Mouse (Mus musculus): ENCODE results near the gene Ggt5.

Gene Ggt5

DNA sequence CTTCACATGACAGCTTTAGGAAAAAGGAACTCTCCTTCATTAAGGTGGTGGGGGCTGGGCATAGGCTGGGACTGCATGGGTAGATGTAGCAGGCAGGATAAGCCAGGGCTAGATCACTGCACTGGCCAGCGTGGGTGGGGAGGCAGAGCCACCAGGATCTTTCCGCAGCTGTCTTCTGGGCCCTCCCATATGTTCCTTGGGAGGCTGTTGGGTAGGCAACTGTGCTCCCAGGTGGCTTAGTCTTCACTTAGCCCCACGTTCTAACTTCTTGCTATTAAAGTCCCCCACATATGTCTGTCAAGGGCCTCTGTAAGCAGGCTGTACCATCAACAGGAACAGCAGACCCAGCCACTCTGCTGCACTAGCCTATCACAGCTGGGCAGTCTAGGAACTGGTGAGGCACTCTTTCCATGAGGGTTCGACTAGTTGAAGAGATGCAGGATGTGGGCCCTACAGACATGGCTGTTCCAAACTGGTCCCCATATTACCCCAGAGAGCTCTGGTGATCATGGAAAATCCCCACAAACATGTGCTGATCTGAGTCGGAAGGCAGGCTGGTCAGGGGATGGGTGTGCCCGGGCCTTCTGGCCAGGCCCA lies 61.3 kb downstream of the Ggt5 start:
- no peak for DNase-seq (ENCODE audit: low spot score in 2 of 2)

DNA sequence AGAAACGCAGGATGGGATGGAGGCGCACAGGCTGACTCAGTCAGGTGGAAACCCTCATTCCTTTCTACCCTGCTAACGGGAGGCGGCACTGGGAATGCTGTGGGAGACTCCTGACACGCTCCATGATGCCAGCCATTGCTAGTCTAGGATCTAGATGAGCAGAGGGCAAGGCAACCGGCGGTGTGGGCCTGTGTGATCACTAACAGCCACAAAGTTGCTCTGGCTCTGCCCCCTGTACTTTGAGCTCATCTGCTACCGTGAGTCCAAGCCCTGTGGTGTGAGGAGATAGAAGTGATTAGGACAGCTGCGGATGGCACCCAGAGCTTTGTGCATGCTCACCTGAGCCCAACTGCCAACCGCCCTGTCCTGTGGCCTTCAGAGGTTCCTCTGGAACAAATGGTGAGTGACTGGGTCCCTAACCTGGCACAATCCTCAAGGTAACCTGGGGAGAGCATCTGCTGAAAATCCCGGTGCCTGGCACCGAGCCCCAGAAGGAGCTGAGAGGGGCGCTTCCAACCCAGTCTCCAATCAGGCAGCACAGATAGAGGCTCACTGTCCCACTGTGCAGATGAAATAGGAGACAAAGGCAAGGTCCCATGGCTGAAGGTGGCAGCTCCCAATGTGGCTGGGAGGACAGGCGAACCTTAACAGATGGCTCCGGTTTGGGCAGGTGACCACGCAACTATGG lies 62.4 kb downstream of the Ggt5 start:
- DNase-seq (ENCODE audit: low spot score in 2 of 2) = no peak

DNA sequence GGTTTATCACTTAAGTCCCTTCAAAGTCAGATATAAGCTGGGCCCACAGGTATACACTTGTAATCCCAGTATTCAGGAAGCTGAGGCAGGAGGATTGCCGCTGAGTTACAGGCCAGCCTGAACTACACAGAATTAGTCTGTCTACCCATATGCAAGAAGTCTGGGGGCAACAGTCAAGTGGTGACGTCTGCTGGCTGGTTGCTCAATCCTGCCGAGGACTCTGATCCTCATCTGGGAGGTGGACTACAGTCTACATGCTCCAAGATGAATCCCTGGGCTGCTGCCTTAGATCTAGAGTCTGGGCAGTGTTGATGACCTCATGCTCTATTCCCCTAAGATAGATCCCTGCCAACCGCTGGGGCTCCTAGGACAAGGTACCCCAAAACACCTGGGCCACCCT lies 64.9 kb downstream of the Ggt5 start:
- DNase-seq (ENCODE audit: low spot score in 2 of 2) = no peak

DNA sequence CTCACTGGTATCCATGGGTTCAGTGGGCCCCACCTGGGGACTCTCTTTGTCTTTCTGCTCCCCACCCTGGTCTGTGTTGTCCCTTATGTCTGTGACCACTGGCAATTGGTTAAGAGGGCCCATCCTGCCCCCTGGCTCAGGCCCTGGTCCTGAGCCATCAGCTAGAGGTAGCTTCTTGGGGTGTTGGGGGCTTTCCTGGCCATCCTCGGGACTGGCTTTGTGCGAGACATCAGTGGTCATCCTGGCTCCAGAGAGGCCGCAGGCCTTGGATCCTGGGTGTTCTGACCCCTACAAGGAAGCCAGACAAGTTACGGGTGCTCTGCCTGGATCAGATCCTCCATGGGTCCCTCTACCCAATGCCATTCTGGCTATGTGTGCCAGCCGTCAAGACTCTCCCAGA lies 68.0 kb downstream of the Ggt5 start:
- no peak for DNase-seq (ENCODE audit: low spot score in 2 of 2)

DNA sequence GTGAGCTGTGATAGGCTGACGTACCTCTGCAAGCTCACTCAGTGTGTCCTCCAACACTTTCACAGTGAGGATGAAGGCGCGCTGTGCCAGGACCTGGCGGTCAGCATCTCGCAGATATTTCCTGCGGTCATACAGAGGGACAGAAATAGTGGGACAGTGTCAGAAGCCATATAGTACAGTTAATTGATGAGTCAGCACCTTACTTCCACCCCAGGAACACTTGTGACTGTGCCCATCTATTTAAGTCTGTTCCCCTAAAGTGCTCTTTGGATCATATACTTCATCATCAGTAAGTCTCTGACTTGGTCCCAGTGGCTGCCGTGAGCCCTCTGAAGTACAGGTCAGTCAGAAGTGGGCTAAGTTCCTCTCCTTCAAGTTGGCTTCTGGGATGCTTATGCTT lies 68.6 kb downstream of the Ggt5 start:
- DNase-seq (ENCODE audit: low spot score in 2 of 2) = no peak

DNA sequence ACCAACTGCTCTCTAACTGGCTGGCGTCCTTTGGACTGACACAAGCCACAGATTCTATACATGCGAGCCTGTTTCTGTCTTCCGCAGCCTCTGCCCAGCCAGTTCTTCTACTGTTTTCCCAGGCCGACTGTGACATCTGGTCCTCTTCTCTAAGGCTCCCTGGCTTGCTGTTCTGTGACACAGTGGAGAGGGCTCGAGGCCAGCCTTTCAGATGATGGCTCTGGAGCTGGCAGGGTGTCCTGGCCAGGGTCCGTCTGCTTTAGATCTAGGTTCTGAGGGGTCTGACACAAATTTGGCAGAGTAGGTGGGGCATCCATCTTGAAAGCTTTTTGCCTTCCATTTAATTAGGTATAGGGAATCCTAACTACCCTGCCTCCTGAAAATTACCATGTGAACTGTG lies 72.2 kb downstream of the Ggt5 start:
- DNase-seq (ENCODE audit: low spot score in 2 of 2) = no peak

DNA sequence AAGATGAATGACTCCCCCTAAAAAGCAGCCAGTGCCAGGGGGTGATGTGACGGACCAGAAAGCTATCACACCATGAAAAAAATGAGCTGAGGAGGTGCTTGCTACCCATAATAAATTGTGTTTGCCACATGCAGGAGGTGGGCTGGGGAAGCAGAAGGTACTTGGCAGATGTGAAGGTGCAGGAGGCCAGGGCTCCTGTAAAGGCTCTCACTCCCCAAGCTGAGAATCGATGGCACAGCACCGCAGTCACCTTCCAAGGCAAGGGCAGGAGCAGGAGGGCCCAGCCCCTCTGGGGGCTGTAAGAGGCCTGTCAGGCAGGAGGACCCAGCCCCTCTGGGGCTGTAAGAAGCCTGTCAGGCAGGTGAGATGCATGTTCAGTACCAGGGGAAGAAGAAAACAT lies 72.7 kb downstream of the Ggt5 start:
- no peak for DNase-seq (ENCODE audit: low spot score in 2 of 2)

DNA sequence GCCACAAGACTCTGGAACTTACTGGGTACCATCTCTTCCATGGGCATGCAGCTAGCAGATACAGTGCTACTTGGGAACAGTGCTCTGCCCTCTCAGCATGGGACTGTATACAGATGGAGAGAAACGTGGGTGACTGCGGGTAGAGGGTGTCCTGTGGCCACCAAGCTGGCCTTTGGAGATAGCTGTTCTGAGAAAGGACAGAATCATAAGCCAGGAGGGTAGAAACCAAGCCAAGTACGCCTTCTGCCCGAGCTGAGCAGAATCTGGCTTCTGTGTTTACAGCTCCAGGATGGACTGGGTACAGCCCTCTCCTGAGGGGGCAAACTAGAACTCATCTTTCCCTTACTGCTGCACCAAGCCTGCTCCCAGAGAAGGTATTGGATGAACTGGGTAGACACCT lies 73.4 kb downstream of the Ggt5 start:
- no peak for DNase-seq (ENCODE audit: low spot score in 2 of 2)

DNA sequence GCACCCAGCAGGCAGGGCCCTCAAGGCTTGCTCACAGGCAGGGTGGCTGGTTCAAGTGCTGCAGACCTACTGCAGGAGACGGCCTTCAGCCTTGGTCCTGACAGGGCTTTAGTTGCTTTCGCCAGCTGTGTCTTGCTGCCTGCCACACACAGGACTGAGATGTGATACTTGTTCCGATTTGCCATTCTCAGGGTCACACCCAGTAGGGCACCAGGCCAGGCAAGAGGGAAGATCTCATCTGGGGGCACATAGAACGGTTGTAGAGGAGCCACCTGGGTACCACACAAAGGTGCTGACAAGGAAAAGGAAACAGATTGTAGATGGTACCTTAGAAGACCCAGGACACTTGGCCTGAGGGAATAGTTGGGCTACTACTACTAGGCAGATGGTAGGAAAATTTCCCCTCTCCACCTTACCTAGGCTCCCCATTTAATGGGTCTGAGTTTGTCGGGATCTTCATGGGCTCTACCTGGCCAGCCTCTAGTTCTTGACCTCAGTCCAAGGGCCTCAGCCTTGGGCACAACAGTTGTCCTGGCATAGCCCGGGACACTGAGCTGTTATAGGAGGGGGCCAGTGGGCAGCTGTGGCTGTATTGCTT lies 75.6 kb downstream of the Ggt5 start:
- DNase-seq (ENCODE audit: low spot score in 2 of 2) = no peak

DNA sequence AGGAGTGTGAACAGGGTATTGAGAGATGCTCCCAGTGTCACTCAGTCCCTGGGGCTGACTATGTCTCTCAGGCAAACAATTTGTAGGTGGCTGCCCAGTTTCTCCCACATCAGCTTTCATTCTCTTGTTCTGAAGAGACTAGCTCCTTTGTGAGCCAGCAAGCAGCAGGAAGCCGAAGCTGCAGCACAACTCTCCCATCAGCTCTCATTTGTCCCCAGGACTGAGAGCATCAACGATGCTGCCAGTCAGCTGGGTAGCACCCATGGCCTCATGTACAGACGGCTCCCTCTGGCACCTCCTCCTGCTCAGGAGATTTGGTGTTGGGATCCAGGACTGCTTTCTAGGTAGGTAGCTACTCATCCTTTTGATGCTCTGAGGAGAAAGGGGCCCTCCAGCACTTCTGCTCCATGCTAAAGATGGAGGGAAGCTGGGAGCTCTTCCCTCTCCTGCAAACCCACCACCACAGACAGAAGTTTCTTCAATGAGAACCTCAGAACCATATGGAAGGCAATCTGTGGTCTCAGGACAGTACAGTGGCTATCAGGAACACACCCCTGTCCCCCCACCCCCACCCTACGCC lies 77.4 kb downstream of the Ggt5 start:
- no peak for DNase-seq (ENCODE audit: low spot score in 2 of 2)

Measured in heart, adult 9 months (tissue).